Mouse (Mus musculus): ENCODE data around the gene Rassf5. TPM values are rescaled to one million over a fixed set of nuclear protein-coding genes. Genes with fewer than 3 reads are reported as not detected.
A peak's percentile ranks its signal among the peaks of the same experiment; 100 is the strongest.

The Rassf5 gene
- polyA plus RNA-seq, 1 experiment from 2014 or later: 0.93 TPM

- Histone ChIP-seq H3K4me3 (no peak overlapping the region), H3K9me3 (replicated peaks) (no peaks in the 10 kb centered on the region), H3K4me1 (peaks cover 6% of the 10 kb centered on the region), H3K36me3 (no peaks in the 10 kb centered on the region), H3K27ac (replicated peaks) (no peak overlapping the region), H3K27me3 (ENCODE audit: low read depth, poor library complexity, severe bottlenecking) (no peaks in the 10 kb centered on the region)
- no peak for DNase-seq (ENCODE audit: low spot score)
- WGBS: 86% methylated on average over 13 of the region's 13 CpGs
Measured at GRCm38 (mm10) chr1:131221822-131222590, 23.1 kb downstream of the Rassf5 start.

- no peak for DNase-seq (ENCODE audit: low spot score)
- Histone ChIP-seq H3K9me3 (replicated peaks) (no peaks in the 10 kb centered on the region), H3K36me3 (no peaks in the 10 kb centered on the region), H3K4me3 (no peak overlapping the region), H3K27me3 (ENCODE audit: low read depth, poor library complexity, severe bottlenecking) (no peaks in the 10 kb centered on the region), H3K4me1 (no peaks in the 10 kb centered on the region), H3K27ac (replicated peaks) (no peak overlapping the region)
- WGBS: 89% methylated on average over 11 of the region's 11 CpGs
Measured at GRCm38 (mm10) chr1:131218933-131219332, 26.1 kb downstream of the Rassf5 start.

- Histone ChIP-seq H3K9me3 (replicated peaks) (no peaks in the 10 kb centered on the region), H3K27me3 (ENCODE audit: low read depth, poor library complexity, severe bottlenecking) (no peaks in the 10 kb centered on the region), H3K4me1 (peaks cover 6% of the 10 kb centered on the region; the same call in 1 of the 2 replicates), H3K4me3 (no peak overlapping the region), H3K27ac (replicated peaks) (no peak overlapping the region), H3K36me3 (no peaks in the 10 kb centered on the region)
- 85% methylated on average over 6 of the region's 6 CpGs for WGBS
- DNase-seq (ENCODE audit: low spot score): no peak
Measured at GRCm38 (mm10) chr1:131213361-131213760, 31.7 kb downstream of the Rassf5 start.

GRCm38 (mm10) chr1:131212956-131213355, 32.1 kb downstream of the Rassf5 start:
- no peak overlapping the region for H3K27ac ChIP-seq (replicated peaks)
- no peak overlapping the region for H3K4me3 ChIP-seq
- 82% methylated on average over 5 of the region's 5 CpGs for WGBS
- DNase-seq (ENCODE audit: low spot score): no peak
- H3K9me3 ChIP-seq (replicated peaks): no peaks in the 10 kb centered on the region
- H3K4me1 ChIP-seq: peaks cover 6% of the 10 kb centered on the region; the same call in 1 of the 2 replicates
- no peaks in the 10 kb centered on the region for H3K36me3 ChIP-seq
- H3K27me3 ChIP-seq (ENCODE audit: low read depth, poor library complexity, severe bottlenecking): no peaks in the 10 kb centered on the region

- Histone ChIP-seq H3K4me3 (no peak overlapping the region), H3K4me1 (peaks cover 6% of the 10 kb centered on the region; the same call in 1 of the 2 replicates), H3K36me3 (no peaks in the 10 kb centered on the region), H3K27me3 (ENCODE audit: low read depth, poor library complexity, severe bottlenecking) (no peaks in the 10 kb centered on the region), H3K27ac (replicated peaks) (no peak overlapping the region), H3K9me3 (replicated peaks) (no peaks in the 10 kb centered on the region)
- no peak for DNase-seq (ENCODE audit: low spot score)
- WGBS: 93% methylated on average over 1 of the region's 1 CpGs
Measured at GRCm38 (mm10) chr1:131211655-131212054, 33.4 kb downstream of the Rassf5 start.

GRCm38 (mm10) chr1:131209971-131210426, 35.1 kb downstream of the Rassf5 start:
- H3K36me3 ChIP-seq: no peaks in the 10 kb centered on the region
- DNase-seq (ENCODE audit: low spot score): no peak
- H3K4me1 ChIP-seq: peaks cover 6% of the 10 kb centered on the region; the same call in 1 of the 2 replicates
- no peaks in the 10 kb centered on the region for H3K9me3 ChIP-seq (replicated peaks)
- H3K4me3 ChIP-seq: no peak overlapping the region
- H3K27ac ChIP-seq (replicated peaks): no peak overlapping the region
- 89% methylated on average over 8 of the region's 8 CpGs for WGBS
- H3K27me3 ChIP-seq (ENCODE audit: low read depth, poor library complexity, severe bottlenecking): no peaks in the 10 kb centered on the region

DNA sequence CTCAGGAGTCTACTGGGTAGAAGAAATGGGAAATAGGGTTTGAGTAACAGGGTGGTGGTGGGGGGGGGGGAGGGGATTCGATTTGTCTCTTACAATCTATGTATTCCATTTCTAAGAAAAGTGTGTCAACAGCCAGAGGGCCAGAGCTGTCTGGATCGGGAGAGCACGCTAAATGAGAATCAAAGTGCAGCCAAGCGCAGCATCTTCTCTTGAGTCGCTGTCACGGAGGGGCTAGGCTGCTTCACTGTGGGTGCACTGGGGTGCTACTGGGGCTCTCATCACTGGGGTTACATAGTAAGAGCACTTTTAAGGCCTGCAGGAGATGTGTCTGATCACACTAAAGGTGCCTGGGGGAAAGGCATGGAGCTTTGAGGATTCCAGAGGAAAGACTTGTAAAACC, 36.3 kb downstream of the Rassf5 start:
- WGBS: 68% methylated on average over 6 of the region's 6 CpGs
- Histone ChIP-seq H3K27me3 (ENCODE audit: low read depth, poor library complexity, severe bottlenecking) (no peaks in the 10 kb centered on the region), H3K9me3 (replicated peaks) (no peaks in the 10 kb centered on the region), H3K4me3 (no peak overlapping the region), H3K36me3 (no peaks in the 10 kb centered on the region), H3K27ac (replicated peaks) (no peak overlapping the region), H3K4me1 (peaks cover 6% of the 10 kb centered on the region; the same call in 1 of the 2 replicates)
- DNase-seq (ENCODE audit: low spot score): no peak

DNA sequence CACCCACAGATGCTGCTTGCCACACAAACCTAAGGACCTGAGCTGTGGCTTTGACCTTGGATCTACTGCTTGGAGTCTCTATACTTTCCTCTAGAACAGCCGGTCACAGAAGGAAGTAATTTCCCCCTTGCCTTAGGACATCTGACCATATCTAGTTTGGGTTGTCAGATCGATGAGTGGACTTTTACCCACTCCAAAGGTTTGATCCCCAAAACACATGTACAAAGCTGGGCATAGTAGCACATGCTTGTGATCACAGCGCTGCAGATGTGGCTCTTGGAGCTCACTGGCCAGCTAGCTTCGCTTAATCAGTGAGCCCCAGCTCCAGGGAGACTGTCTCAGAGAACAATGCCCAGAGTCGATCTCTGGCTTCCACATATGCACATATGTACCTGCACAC, 37.0 kb downstream of the Rassf5 start:
- H3K4me3 ChIP-seq: no peak overlapping the region
- H3K27ac ChIP-seq (replicated peaks): no peak overlapping the region
- peaks cover 5% of the 10 kb centered on the region; the same call in 1 of the 2 replicates for H3K4me1 ChIP-seq
- H3K9me3 ChIP-seq (replicated peaks): no peaks in the 10 kb centered on the region
- H3K27me3 ChIP-seq (ENCODE audit: low read depth, poor library complexity, severe bottlenecking): no peaks in the 10 kb centered on the region
- no peak for DNase-seq (ENCODE audit: low spot score)
- no peaks in the 10 kb centered on the region for H3K36me3 ChIP-seq
- 91% methylated on average over 5 of the region's 5 CpGs for WGBS

DNA sequence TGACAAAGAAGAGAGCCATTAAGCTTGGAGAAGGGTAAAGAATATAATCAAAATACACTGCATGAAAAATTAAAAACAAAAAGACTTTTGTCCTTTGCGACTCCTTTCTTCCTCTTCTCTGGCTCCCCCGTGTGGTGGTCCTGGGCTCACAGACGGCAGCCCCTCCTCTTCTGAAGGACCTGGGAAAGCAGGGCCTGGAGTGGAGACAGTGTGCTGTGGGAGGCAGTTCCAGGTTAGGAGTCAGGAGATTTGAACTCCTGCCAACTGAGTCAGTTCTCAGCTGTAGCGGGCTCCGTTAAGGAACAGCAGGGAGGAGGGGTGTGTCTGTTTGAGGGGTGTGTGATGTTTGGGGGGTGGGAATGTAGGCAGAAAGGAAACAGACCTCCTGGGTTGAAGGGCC, 37.5 kb downstream of the Rassf5 start:
- no peaks in the 10 kb centered on the region for H3K9me3 ChIP-seq (replicated peaks)
- 0 out of 2 replicates have a peak, but pooled peaks cover 3% of the 10 kb centered on the region for H3K4me1 ChIP-seq
- H3K4me3 ChIP-seq: no peak overlapping the region
- peak; percentile 59 for DNase-seq (ENCODE audit: low spot score)
- H3K27me3 ChIP-seq (ENCODE audit: low read depth, poor library complexity, severe bottlenecking): no peaks in the 10 kb centered on the region
- H3K27ac ChIP-seq (replicated peaks): no peak overlapping the region
- WGBS: 12% methylated on average over 5 of the region's 5 CpGs
- H3K36me3 ChIP-seq: no peaks in the 10 kb centered on the region

GRCm38 (mm10) chr1:131206342-131206741, 38.7 kb downstream of the Rassf5 start:
- Histone ChIP-seq H3K4me1 (0 out of 2 replicates have a peak, but pooled peaks cover 3% of the 10 kb centered on the region), H3K4me3 (no peak overlapping the region), H3K36me3 (no peaks in the 10 kb centered on the region), H3K27me3 (ENCODE audit: low read depth, poor library complexity, severe bottlenecking) (no peaks in the 10 kb centered on the region), H3K9me3 (replicated peaks) (no peaks in the 10 kb centered on the region), H3K27ac (replicated peaks) (no peak overlapping the region)
- 89% methylated on average over 5 of the region's 5 CpGs for WGBS
- no peak for DNase-seq (ENCODE audit: low spot score)

DNA sequence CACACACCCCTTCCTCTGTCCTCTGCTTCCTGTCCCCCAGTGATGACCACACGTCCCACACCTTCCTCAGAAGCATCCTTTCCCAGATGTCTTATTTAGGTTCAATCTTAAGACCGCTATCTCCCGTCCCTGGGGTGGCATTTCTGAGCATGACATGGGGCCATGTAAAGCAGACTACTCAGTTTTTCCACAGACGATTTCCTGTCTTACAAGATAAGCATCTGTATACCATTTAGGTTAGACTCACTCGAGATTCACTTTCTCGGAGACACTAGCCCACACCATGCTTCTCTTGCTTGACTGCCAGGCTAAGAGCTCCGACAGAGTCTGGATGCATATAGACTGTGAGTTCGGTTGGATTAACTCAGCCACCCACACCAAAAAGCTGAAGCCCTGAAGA, 40.6 kb downstream of the Rassf5 start:
- Histone ChIP-seq H3K4me3 (no peak overlapping the region), H3K4me1 (peaks cover 8% of the 10 kb centered on the region; the same call in 1 of the 2 replicates), H3K27ac (replicated peaks) (no peak overlapping the region), H3K36me3 (no peaks in the 10 kb centered on the region), H3K9me3 (replicated peaks) (no peaks in the 10 kb centered on the region), H3K27me3 (ENCODE audit: low read depth, poor library complexity, severe bottlenecking) (peaks cover 2% of the 10 kb centered on the region; the same call in 1 of the 2 replicates)
- no peak for DNase-seq (ENCODE audit: low spot score)
- 87% methylated on average over 8 of the region's 8 CpGs for WGBS

DNA sequence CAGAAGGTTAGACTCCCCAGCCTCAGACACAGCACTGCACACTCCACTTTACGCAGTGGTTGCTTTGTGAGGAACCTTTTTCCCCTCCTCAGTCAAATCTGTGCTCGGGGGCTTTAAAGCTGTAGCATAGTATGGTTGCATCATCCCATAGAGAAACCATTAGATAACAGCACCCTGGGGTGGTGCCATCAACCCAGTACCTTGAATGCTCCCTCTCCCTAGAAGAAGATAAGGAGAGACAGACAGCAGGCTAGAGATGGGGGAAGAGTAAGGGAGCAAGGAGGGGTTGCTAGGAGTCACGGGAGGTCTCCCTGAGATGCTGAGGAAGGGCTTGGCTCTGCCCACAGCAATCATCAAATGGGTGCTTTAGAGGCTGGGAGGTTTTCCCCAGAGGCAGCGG, 43.7 kb downstream of the Rassf5 start:
- Histone ChIP-seq H3K36me3 (no peaks in the 10 kb centered on the region), H3K9me3 (replicated peaks) (no peaks in the 10 kb centered on the region), H3K27ac (replicated peaks) (no peak overlapping the region), H3K4me3 (no peak overlapping the region), H3K27me3 (ENCODE audit: low read depth, poor library complexity, severe bottlenecking) (peaks cover 2% of the 10 kb centered on the region; the same call in 1 of the 2 replicates), H3K4me1 (peaks cover 14% of the 10 kb centered on the region)
- WGBS: 90% methylated on average over 4 of the region's 4 CpGs
- no peak for DNase-seq (ENCODE audit: low spot score)

GRCm38 (mm10) chr1:131200588-131200987, 44.5 kb downstream of the Rassf5 start:
- H3K4me3 ChIP-seq: no peak overlapping the region
- H3K27ac ChIP-seq (replicated peaks): no peak overlapping the region
- H3K27me3 ChIP-seq (ENCODE audit: low read depth, poor library complexity, severe bottlenecking): peaks cover 2% of the 10 kb centered on the region; the same call in 1 of the 2 replicates
- H3K9me3 ChIP-seq (replicated peaks): no peaks in the 10 kb centered on the region
- peaks cover 14% of the 10 kb centered on the region for H3K4me1 ChIP-seq
- WGBS: 88% methylated on average over 10 of the region's 10 CpGs
- DNase-seq (ENCODE audit: low spot score): no peak
- H3K36me3 ChIP-seq: no peaks in the 10 kb centered on the region
